Mouse (Mus musculus) forebrain, embryonic 13.5 days (tissue): ENCODE measurements around the gene Dnal4. TPM values are rescaled to one million over a fixed set of nuclear protein-coding genes. Genes with fewer than 3 reads are reported as not detected.
A peak's percentile ranks its signal among the peaks of the same experiment; 100 is the strongest.
"Not testable (repeated sequence)": the region's sequence is repeated elsewhere in the genome, so short reads cannot be mapped to it uniquely, and the experiment has no call there.

Source experiments
- ATAC-seq: fragments of 200-750 bp; cut with Nextera tagmentation; 2 replicates; pipeline ENCODE4 v1.8.0; 2017
- H3K27ac ChIP-seq: fragments of 300-500 bp; sonication (generic); 2 replicates; pipeline ENCODE4 v1.5.1; 2015; ENCODE audit warnings: inconsistent platforms, mild to moderate bottlenecking, moderate library complexity
- H3K27me3 ChIP-seq: fragments of 300-500 bp; sonication (generic); 2 replicates; pipeline ENCODE4 v1.6.1; 2015; ENCODE audit warnings: mild to moderate bottlenecking, inconsistent platforms
- H3K36me3 ChIP-seq: fragments of 300-500 bp; sonication (generic); 2 replicates; pipeline ENCODE4 v1.6.1; 2015; ENCODE audit warnings: mild to moderate bottlenecking, inconsistent platforms; ENCODE audit not compliant: poor library complexity, severe bottlenecking
- H3K4me1 ChIP-seq: fragments of 300-500 bp; sonication (generic); 2 replicates; pipeline ENCODE4 v1.6.1; 2015; ENCODE audit warnings: inconsistent platforms
- H3K4me2 ChIP-seq: fragments of 300-500 bp; sonication (generic); 2 replicates; pipeline ENCODE4 v1.6.1; 2015; ENCODE audit warnings: inconsistent platforms, mild to moderate bottlenecking, moderate library complexity
- H3K4me3 ChIP-seq: fragments of 300-500 bp; sonication (generic); 2 replicates; pipeline ENCODE4 v1.5.1; 2015; ENCODE audit warnings: mild to moderate bottlenecking, inconsistent platforms
- H3K9ac ChIP-seq: fragments of 300-500 bp; sonication (generic); 2 replicates; pipeline ENCODE4 v1.6.1; 2015; ENCODE audit warnings: mild to moderate bottlenecking, inconsistent platforms
- H3K9me3 ChIP-seq: fragments of 300-500 bp; sonication (generic); replicated peaks from 2 replicates; pipeline ENCODE4 v1.6.1; 2016; ENCODE audit warnings: inconsistent platforms
- WGBS: fragments of 180-500 bp; shearing (Covaris S2); methylation state at CpG from one replicate; pipeline ENCODE4 v1.1.7; 2015; 5-methylcytosine and 5-hydroxymethylcytosine counted together
- polyA plus RNA-seq: library from polyadenylated mRNA; unstranded; fragments of >200 nt; fragmentation: Nextera tagmentation; extraction: Ambion mirVana; gene quantifications from 2 replicates; pipeline ENCODE4 v1.2.1, GENCODE M21; 2015

The Dnal4 gene
- polyA plus RNA-seq = 90.6 and 94.0 TPM in 2 replicates

GRCm38 (mm10) chr15:79777749-79778148, at the start of gene Dnal4:
Dnal4 (minus strand) TSS chr15:79777849.
- Histone ChIP-seq H3K4me2 (no peak within 1 kb of the TSS), H3K27me3 (peaks cover 8% of the 10 kb centered on the region), H3K4me3 (no peak within 1 kb of the TSS), H3K9me3 (no peaks in the 10 kb centered on the region), H3K9ac (no peak within 1 kb of the TSS), H3K36me3 (no peaks in the 10 kb centered on the region), H3K4me1 (peaks cover 21% of the 10 kb centered on the region), H3K27ac (no peak within 1 kb of the TSS)
- ATAC-seq = no peak

- peak overlapping the region; percentile 20 for H3K27ac ChIP-seq
- peak overlapping the region; percentile 44 for H3K9ac ChIP-seq
- H3K4me1 ChIP-seq = peaks cover 75% of the 10 kb centered on the region
- H3K36me3 ChIP-seq = peaks cover 57% of the 10 kb centered on the region
- ATAC-seq = no peak
- 92% methylated on average over 14 of the region's 14 CpGs for WGBS
- H3K4me2 ChIP-seq = 0 out of 2 replicates have a peak overlapping the region, but pooled peaks have one; percentile 4
- H3K27me3 ChIP-seq = no peaks in the 10 kb centered on the region
- no peak overlapping the region for H3K4me3 ChIP-seq
- no peaks in the 10 kb centered on the region for H3K9me3 ChIP-seq
Measured at GRCm38 (mm10) chr15:79827061-79827777, 49.6 kb upstream of the Dnal4 start.

GRCm38 (mm10) chr15:79826221-79826935, 48.7 kb upstream of the Dnal4 start:
- Histone ChIP-seq H3K27ac (no peak overlapping the region), H3K36me3 (peaks cover 53% of the 10 kb centered on the region), H3K27me3 (no peaks in the 10 kb centered on the region), H3K4me1 (peaks cover 68% of the 10 kb centered on the region), H3K4me2 (no peak overlapping the region), H3K4me3 (no peak overlapping the region), H3K9ac (peak overlapping the region; percentile 50), H3K9me3 (no peaks in the 10 kb centered on the region)
- WGBS = 89% methylated on average over 9 of the region's 9 CpGs
- ATAC-seq = no peak

- Histone ChIP-seq H3K4me3 (no peak overlapping the region), H3K27ac (peak overlapping the region; percentile 26), H3K36me3 (peaks cover 48% of the 10 kb centered on the region), H3K27me3 (no peaks in the 10 kb centered on the region), H3K9ac (peak overlapping the region; percentile 18; the same call in 1 of the 2 replicates), H3K9me3 (no peaks in the 10 kb centered on the region), H3K4me1 (peaks cover 61% of the 10 kb centered on the region), H3K4me2 (0 out of 2 replicates have a peak overlapping the region, but pooled peaks have one; percentile 1)
- WGBS = 53% methylated on average over 14 of the region's 14 CpGs
- peak; percentile 74 for ATAC-seq
Measured at GRCm38 (mm10) chr15:79825146-79825825, 47.6 kb upstream of the Dnal4 start.

- WGBS = 76% methylated on average over 19 of the region's 19 CpGs
- Histone ChIP-seq H3K9me3 (peaks cover 4% of the 10 kb centered on the region; the same call in 1 of the 2 replicates), H3K27ac (no peak overlapping the region), H3K4me2 (no peak overlapping the region), H3K4me1 (peaks cover 45% of the 10 kb centered on the region), H3K36me3 (peaks cover 42% of the 10 kb centered on the region), H3K4me3 (no peak overlapping the region), H3K9ac (no peak overlapping the region), H3K27me3 (no peaks in the 10 kb centered on the region)
- ATAC-seq = no peak
Measured at GRCm38 (mm10) chr15:79823588-79824280, 46.1 kb upstream of the Dnal4 start.

- Histone ChIP-seq H3K9me3 (peaks cover 9% of the 10 kb centered on the region; the same call in 1 of the 2 replicates), H3K4me1 (peaks cover 33% of the 10 kb centered on the region), H3K36me3 (peaks cover 30% of the 10 kb centered on the region), H3K4me3 (no peak overlapping the region), H3K4me2 (no peak overlapping the region), H3K27me3 (no peaks in the 10 kb centered on the region), H3K27ac (0 out of 2 replicates have a peak overlapping the region, but pooled peaks have one; percentile 3), H3K9ac (no peak overlapping the region)
- ATAC-seq = no peak
- WGBS = 75% methylated on average over 13 of the region's 13 CpGs
Measured at GRCm38 (mm10) chr15:79822265-79823199, 44.9 kb upstream of the Dnal4 start.

- Histone ChIP-seq H3K9ac (no peak overlapping the region), H3K9me3 (peaks cover 9% of the 10 kb centered on the region; the same call in 1 of the 2 replicates), H3K27me3 (no peaks in the 10 kb centered on the region), H3K27ac (no peak overlapping the region), H3K4me2 (no peak overlapping the region), H3K36me3 (peaks cover 8% of the 10 kb centered on the region), H3K4me3 (no peak overlapping the region), H3K4me1 (peaks cover 7% of the 10 kb centered on the region; the same call in 1 of the 2 replicates)
- WGBS = 90% methylated on average over 4 of the region's 4 CpGs
- ATAC-seq = no peak
Measured at GRCm38 (mm10) chr15:79818325-79818724, 40.7 kb upstream of the Dnal4 start.

GRCm38 (mm10) chr15:79813666-79814258, 36.1 kb upstream of the Dnal4 start:
- Histone ChIP-seq H3K4me3 (no peak overlapping the region), H3K27ac (no peak overlapping the region), H3K9ac (no peak overlapping the region), H3K27me3 (peaks cover 8% of the 10 kb centered on the region; the same call in 1 of the 2 replicates), H3K9me3 (peaks cover 5% of the 10 kb centered on the region; the same call in 1 of the 2 replicates), H3K4me1 (no peaks in the 10 kb centered on the region), H3K36me3 (no peaks in the 10 kb centered on the region), H3K4me2 (no peak overlapping the region)
- ATAC-seq = no peak
- WGBS = 57% methylated on average over 8 of the region's 8 CpGs

- 72% methylated on average over 2 of the region's 2 CpGs for WGBS
- not testable (repeated sequence) for H3K36me3 ChIP-seq, H3K4me2 ChIP-seq, H3K4me3 ChIP-seq, H3K9ac ChIP-seq, ATAC-seq, H3K27ac ChIP-seq, H3K9me3 ChIP-seq, H3K4me1 ChIP-seq
- peaks cover 11% of the 10 kb centered on the region; the same call in 1 of the 2 replicates for H3K27me3 ChIP-seq
Measured at GRCm38 (mm10) chr15:79812840-79813239, 35.2 kb upstream of the Dnal4 start.

GRCm38 (mm10) chr15:79810997-79811396, 33.3 kb upstream of the Dnal4 start:
- Histone ChIP-seq H3K4me2 (no peak overlapping the region), H3K36me3 (no peaks in the 10 kb centered on the region), H3K9me3 (no peaks in the 10 kb centered on the region), H3K27ac (no peak overlapping the region), H3K4me1 (no peaks in the 10 kb centered on the region), H3K9ac (no peak overlapping the region), H3K4me3 (no peak overlapping the region), H3K27me3 (peaks cover 29% of the 10 kb centered on the region)
- ATAC-seq = no peak
- 67% methylated on average over 4 of the region's 4 CpGs for WGBS
